Mouse (Mus musculus): ENCODE data around the gene Irf2.

DNA sequence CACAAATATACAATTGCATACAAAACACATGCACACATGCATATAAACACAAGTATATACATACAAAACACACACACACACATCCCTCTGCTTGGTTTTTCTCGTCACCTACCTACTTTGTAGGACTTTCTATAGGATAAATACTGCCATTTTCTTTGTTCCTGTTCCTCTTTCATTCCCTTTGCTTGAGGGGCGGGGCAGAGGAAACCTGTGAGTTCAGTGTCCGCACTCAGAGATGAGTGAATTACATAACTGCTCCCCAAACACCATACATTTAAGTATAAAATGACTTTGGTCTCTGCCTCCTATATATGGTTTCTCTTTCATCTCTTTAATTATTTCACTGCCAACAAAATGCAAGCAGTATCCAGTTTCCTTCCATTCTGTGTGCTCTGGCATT, 94.9 kb downstream of the Irf2 start:
- TF ChIP-seq CTCF (IDR thresholded peaks at IDR 0.05; ENCODE audit: low read depth) (no peak), EP300 (optimal IDR thresholded peaks at IDR 0.05) (no peak)
